Mouse (Mus musculus) heart, embryonic 12.5 days (tissue): ENCODE measurements around the gene Dtl. TPM values are rescaled to one million over a fixed set of nuclear protein-coding genes. Genes with fewer than 3 reads are reported as not detected.
A peak's percentile ranks its signal among the peaks of the same experiment; 100 is the strongest.

Source experiments
- ATAC-seq: fragments of 200-750 bp; cut with Nextera tagmentation; 2 replicates; pipeline ENCODE4 v1.8.0; 2017; ENCODE audit warnings: moderate TSS enrichment, moderate library complexity; ENCODE audit not compliant: insufficient number of reproducible peaks, low FRiP score
- H3K27ac ChIP-seq: fragments of 300-500 bp; sonication (generic); 2 replicates; pipeline ENCODE4 v1.5.1; 2016; ENCODE audit warnings: mild to moderate bottlenecking, moderate library complexity; ENCODE audit not compliant: poor library complexity, severe bottlenecking
- H3K27me3 ChIP-seq: fragments of 300-500 bp; sonication (generic); replicated peaks from 2 replicates; pipeline ENCODE4 v1.6.1; 2016; ENCODE audit warnings: mild to moderate bottlenecking, moderate library complexity
- H3K36me3 ChIP-seq: fragments of 300-500 bp; sonication (generic); 2 replicates; pipeline ENCODE4 v1.6.1; 2016; ENCODE audit warnings: mild to moderate bottlenecking, moderate library complexity
- H3K4me1 ChIP-seq: fragments of 300-500 bp; sonication (generic); replicated peaks from 2 replicates; pipeline ENCODE4 v1.6.1; 2016; ENCODE audit warnings: mild to moderate bottlenecking
- H3K4me2 ChIP-seq: fragments of 300-500 bp; sonication (generic); 2 replicates; pipeline ENCODE4 v1.6.1; 2016; ENCODE audit warnings: mild to moderate bottlenecking, moderate library complexity
- H3K4me3 ChIP-seq: fragments of 300-500 bp; sonication (generic); 2 replicates; pipeline ENCODE4 v1.5.1; 2016; ENCODE audit warnings: mild to moderate bottlenecking
- H3K9ac ChIP-seq: fragments of 300-500 bp; sonication (generic); 2 replicates; pipeline ENCODE4 v1.6.1; 2016; ENCODE audit warnings: mild to moderate bottlenecking, moderate library complexity
- H3K9me3 ChIP-seq: fragments of 300-500 bp; sonication (generic); replicated peaks from 2 replicates; pipeline ENCODE4 v1.6.1; 2016; ENCODE audit warnings: mild to moderate bottlenecking, moderate library complexity
- whole genome bisulfite sequencing: fragments of 180-500 bp; shearing (Covaris S2); methylation state at CpG from one replicate; pipeline ENCODE4 v1.1.7; 2016; 5-methylcytosine and 5-hydroxymethylcytosine counted together
- polyA plus RNA-seq: library from polyadenylated mRNA; unstranded; fragments of >200 nt; fragmentation: Nextera tagmentation; extraction: Ambion mirVana; gene quantifications from 2 replicates; pipeline ENCODE4 v1.2.1, GENCODE M21; 2016

Dtl gene
- polyA plus RNA-seq, 1 experiment from 2014 or later: 40.3 TPM

- Histone ChIP-seq H3K27me3 (no peaks in the 10 kb centered on the region), H3K9ac (no peak overlapping the region), H3K27ac (no peak overlapping the region), H3K4me3 (no peak overlapping the region), H3K4me2 (no peak overlapping the region), H3K4me1 (peaks cover 27% of the 10 kb centered on the region), H3K36me3 (no peaks in the 10 kb centered on the region), H3K9me3 (no peaks in the 10 kb centered on the region)
- no peak for ATAC-seq
- WGBS: 70% methylated on average over 14 of the region's 14 CpGs
These were observed 76.9 kb downstream of the Dtl start for GRCm38 (mm10) chr1:191498271-191498955.

- Histone ChIP-seq H3K27ac (no peak overlapping the region), H3K4me1 (peaks cover 34% of the 10 kb centered on the region), H3K4me3 (no peak overlapping the region), H3K36me3 (no peaks in the 10 kb centered on the region), H3K9ac (no peak overlapping the region), H3K9me3 (no peaks in the 10 kb centered on the region), H3K27me3 (no peaks in the 10 kb centered on the region), H3K4me2 (no peak overlapping the region)
- ATAC-seq: no peak
- 78% methylated on average over 1 of the region's 1 CpGs for WGBS
These were observed 78.7 kb downstream of the Dtl start for GRCm38 (mm10) chr1:191496676-191497075.

DNA sequence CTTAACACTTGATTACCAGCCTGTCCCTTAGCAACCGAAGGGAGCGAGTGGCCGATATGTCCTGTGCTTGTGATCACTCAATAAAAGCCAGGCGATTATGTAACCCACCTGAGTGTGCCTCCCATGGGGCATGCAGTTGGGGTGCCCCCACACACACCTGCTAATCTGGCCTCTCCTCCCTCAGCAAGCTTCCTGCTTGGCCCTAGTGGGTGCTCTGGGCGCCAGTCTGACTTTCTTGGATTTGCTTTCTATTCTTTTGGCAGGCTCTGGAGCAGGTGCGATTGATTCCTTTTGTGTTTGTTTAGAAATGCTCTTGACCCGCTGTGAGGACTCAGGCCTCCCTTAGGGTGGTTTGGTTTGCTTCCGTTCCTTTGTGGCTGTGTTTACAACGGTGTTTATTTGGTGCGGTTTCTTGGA, 80.3 kb downstream of the Dtl start:
- Histone ChIP-seq H3K4me1 (peaks cover 34% of the 10 kb centered on the region), H3K27me3 (no peaks in the 10 kb centered on the region), H3K4me3 (no peak overlapping the region), H3K36me3 (no peaks in the 10 kb centered on the region), H3K27ac (no peak overlapping the region), H3K9me3 (no peaks in the 10 kb centered on the region), H3K9ac (no peak overlapping the region), H3K4me2 (no peak overlapping the region)
- 61% methylated on average over 10 of the region's 10 CpGs for WGBS
- no peak for ATAC-seq

DNA sequence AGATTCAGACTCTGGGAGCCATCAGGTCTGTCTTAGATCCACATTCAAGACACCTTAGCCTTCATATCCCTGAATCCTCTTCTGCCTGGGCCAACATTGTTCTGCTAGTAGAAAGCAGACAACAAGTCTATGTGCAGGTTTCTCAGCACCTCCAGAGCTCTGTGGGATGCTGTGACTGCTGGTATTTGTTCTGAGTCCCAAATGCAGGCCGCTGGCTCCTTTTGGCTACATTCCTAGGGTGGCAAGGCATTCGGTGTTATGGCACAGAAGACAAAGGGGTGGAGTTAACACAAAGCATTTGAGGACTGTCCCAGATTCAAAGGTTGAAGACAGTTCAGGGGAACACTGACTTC, 81.1 kb downstream of the Dtl start:
- no peak for ATAC-seq
- Histone ChIP-seq H3K4me2 (no peak overlapping the region), H3K4me1 (peaks cover 34% of the 10 kb centered on the region), H3K36me3 (no peaks in the 10 kb centered on the region), H3K27me3 (no peaks in the 10 kb centered on the region), H3K4me3 (no peak overlapping the region), H3K27ac (peak overlapping the region; percentile 86), H3K9me3 (no peaks in the 10 kb centered on the region), H3K9ac (no peak overlapping the region)
- 57% methylated on average over 2 of the region's 2 CpGs for WGBS

- WGBS: 43% methylated on average over 13 of the region's 13 CpGs
- Histone ChIP-seq H3K4me1 (peaks cover 38% of the 10 kb centered on the region), H3K36me3 (no peaks in the 10 kb centered on the region), H3K27me3 (no peaks in the 10 kb centered on the region), H3K4me3 (no peak overlapping the region), H3K4me2 (peak overlapping the region; percentile 40; the same call in 1 of the 2 replicates), H3K27ac (peak overlapping the region; percentile 86), H3K9ac (no peak overlapping the region), H3K9me3 (no peaks in the 10 kb centered on the region)
- peak; percentile 64 for ATAC-seq
These were observed 81.7 kb downstream of the Dtl start for GRCm38 (mm10) chr1:191493476-191494302.

GRCm38 (mm10) chr1:191490446-191490845, 84.9 kb downstream of the Dtl start:
- peaks cover 41% of the 10 kb centered on the region for H3K4me1 ChIP-seq
- no peaks in the 10 kb centered on the region for H3K36me3 ChIP-seq
- WGBS: 75% methylated on average over 7 of the region's 7 CpGs
- H3K4me2 ChIP-seq: no peak overlapping the region
- no peak overlapping the region for H3K27ac ChIP-seq
- H3K27me3 ChIP-seq: no peaks in the 10 kb centered on the region
- no peaks in the 10 kb centered on the region for H3K9me3 ChIP-seq
- H3K9ac ChIP-seq: no peak overlapping the region
- no peak for ATAC-seq
- no peak overlapping the region for H3K4me3 ChIP-seq

Other genes with a start within 250 kb of the Dtl start
- 16.6 and 18.1 TPM in 2 replicates for gene Tmem206, start 249.6 kb downstream of the Dtl start, polyA plus RNA-seq
- gene Ppp2r5a, start 172.3 kb downstream of the Dtl start, polyA plus RNA-seq: 43.0 and 45.6 TPM in 2 replicates
- gene Ints7, start 92 bp upstream of the Dtl start, polyA plus RNA-seq: 48.8 and 51.8 TPM in 2 replicates
- 64.8 and 67.4 TPM in 2 replicates for gene Lpgat1, start 142.3 kb upstream of the Dtl start, polyA plus RNA-seq
- 37.9 and 39.5 TPM in 2 replicates for gene Nek2, start 245.9 kb upstream of the Dtl start, polyA plus RNA-seq